Mouse (Mus musculus): Measurements from ENCODE around the gene Hoxd1.

The Hoxd1 gene

GRCm38 (mm10) chr2:74762522-74763244 lies at the start of gene Hoxd1:
Hoxd1 (plus strand) TSS chr2:74762980.
- DNase-seq (ENCODE audit: low spot score in 2 of 2), result no peak

DNA sequence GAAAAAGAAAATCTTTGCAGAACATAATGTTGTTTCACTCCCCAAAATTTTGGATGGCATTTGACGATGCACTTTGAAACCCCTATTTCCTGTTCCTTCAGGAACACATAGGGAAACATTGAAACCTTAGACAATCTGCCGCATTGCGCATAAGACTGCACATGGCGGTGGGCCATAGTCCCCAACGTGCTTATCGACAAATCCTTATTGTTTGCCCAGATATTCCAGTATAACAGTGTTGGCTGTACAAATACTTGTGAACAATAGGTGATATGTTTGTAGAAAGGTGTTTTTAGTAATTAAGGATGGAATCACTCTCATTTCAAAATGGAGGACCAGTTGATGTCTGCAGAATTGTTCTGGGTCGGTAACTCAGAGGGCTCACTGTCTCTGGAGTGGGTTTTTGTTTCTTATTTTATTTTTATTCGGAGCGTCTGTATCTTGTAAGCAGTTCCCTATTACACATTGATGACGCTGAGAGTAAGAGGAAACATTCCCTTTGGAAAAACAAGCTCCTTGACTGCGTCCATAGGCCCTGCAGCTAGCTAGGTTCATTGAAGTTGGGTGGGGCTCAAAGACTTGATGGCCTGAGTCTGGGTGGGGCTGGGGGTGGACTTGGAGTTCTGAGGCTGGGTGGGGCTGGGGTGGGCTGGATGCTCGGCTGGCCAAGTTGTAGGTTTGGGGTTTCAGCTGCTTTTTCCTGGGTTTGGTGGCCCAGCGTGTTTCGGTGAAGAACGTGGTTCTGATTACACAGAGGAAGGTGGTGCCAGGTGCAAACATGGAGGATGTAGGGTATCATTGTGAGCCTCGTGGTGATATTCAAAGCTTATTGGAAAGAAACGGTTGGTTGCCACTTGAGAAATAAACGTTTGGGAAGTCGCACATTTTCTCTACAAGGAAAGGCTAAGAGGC lies 49.3 kb upstream of the Hoxd1 start:
- no peak for DNase-seq (ENCODE audit: low spot score in 2 of 2)

- no peak for DNase-seq (ENCODE audit: low spot score in 2 of 2)
These were observed 48.5 kb upstream of the Hoxd1 start for GRCm38 (mm10) chr2:74714156-74714789.

DNA sequence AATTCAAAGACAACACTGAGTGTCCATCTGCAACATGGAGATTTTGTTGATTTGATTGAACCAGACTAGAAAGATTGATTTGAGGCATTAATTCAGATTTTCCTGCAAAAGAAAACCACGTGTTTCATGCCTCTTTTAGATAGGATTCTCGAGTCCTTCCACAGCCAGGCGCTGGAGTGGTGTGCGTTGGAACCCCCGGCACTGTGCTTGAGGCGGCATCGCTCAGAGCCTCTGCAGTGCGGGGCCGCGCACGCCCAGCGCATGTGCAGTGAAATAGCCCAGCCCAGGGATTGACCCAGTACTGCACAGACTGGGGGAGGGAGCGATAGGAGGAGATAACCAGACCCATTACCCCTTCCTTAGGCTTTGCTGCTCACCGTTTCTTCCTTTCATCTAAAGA lies 47.9 kb upstream of the Hoxd1 start:
- no peak for DNase-seq (ENCODE audit: low spot score in 2 of 2)

GRCm38 (mm10) chr2:74715504-74716241 lies 47.1 kb upstream of the Hoxd1 start:
- DNase-seq (ENCODE audit: low spot score in 2 of 2), result peak; percentile 57 to 71

- no peak for DNase-seq (ENCODE audit: low spot score in 2 of 2)
These were observed 42.4 kb upstream of the Hoxd1 start for GRCm38 (mm10) chr2:74720384-74720783.

GRCm38 (mm10) chr2:74720955-74721491 lies 41.8 kb upstream of the Hoxd1 start:
- DNase-seq (ENCODE audit: low spot score in 2 of 2), result no peak

DNA sequence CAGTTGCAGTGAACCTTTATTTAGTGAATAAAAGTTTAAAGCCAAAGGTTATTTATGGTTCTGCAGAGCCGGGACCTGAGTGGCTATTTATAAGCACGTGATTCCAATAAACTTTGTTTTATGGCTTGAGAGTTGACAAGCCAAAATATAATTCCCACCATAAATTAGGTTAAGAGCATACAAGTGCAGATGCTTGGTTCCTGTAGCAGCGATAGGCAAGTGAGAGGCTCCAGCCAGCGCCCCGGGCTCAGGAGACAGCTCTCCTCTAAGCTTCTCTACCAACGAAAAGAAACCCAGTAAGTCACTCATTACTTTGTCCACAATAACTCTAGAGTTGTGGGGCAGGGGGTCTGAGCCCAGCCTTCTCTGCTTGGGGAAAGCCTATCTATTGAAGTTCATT lies 40.9 kb upstream of the Hoxd1 start:
- DNase-seq (ENCODE audit: low spot score in 2 of 2), result no peak

DNA sequence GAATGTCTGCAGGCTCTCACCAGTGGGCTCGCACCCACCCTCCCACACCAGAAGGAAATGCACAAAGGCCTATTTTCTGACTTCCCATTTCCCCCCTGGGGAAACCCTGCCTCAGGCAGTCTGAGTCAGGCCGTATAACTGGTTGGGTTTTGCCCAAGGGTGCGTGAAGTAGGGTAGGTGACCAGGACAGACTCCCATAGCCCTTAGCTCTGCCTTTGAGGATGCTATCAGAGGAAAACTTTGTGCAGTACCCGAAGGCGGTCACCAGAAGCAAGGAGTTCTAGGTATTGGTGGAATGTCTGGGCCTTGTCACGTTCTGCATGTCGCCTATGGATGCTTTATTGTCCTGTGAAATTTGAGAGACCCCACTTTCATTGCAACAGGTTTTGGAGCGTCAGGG lies 39.8 kb upstream of the Hoxd1 start:
- no peak for DNase-seq (ENCODE audit: low spot score in 2 of 2)

DNA sequence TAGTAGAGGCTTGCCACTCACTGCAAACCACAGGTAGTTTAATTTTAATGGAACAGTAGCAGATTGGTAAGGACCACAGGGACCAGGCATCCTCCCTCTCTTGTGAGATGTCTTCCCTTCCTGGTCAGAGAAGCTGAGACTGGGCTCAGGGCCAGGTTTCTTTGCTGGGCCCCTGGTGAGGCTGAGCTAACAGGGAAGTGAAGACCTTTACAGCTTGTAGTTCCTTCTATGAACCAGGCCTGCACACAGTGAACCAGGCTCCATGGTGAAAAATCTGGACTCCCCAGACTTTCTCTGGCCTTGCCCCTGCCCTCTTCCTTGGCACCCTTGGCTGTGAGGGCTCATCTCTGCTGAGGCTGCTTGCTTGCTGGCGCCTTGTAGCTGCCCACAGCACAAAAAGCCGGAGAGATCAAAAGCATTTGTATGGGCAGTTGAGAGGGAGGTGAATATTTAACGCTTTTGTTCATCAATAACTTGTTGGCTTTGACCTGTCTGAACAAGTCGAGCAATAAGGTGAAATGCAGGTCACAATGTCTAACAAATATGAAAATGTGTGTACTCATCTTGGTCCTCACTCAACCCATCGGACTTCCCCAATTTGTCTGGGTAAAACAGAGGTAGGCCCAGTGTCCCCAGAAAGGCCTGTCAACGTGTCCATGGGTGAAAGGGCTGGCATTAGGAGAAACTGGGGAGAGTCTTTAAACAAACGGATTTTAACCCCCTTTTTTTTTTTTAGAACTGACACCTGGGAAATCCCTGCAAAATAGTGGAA lies 38.4 kb upstream of the Hoxd1 start:
- DNase-seq (ENCODE audit: low spot score in 2 of 2), result no peak

- DNase-seq (ENCODE audit: low spot score in 2 of 2), result no peak
These were observed 37.6 kb upstream of the Hoxd1 start for GRCm38 (mm10) chr2:74725171-74725570.

GRCm38 (mm10) chr2:74726551-74726950 lies 36.2 kb upstream of the Hoxd1 start, which contains the start of gene Gm28230:
Gm28230 (plus strand) TSS chr2:74726728.
- DNase-seq (ENCODE audit: low spot score in 2 of 2), result no peak

- DNase-seq (ENCODE audit: low spot score in 2 of 2), result no peak
These were observed 35.7 kb upstream of the Hoxd1 start for GRCm38 (mm10) chr2:74726973-74727639.

- DNase-seq (ENCODE audit: low spot score in 2 of 2), result no peak
These were observed 35.0 kb upstream of the Hoxd1 start for GRCm38 (mm10) chr2:74727640-74728302.

DNA sequence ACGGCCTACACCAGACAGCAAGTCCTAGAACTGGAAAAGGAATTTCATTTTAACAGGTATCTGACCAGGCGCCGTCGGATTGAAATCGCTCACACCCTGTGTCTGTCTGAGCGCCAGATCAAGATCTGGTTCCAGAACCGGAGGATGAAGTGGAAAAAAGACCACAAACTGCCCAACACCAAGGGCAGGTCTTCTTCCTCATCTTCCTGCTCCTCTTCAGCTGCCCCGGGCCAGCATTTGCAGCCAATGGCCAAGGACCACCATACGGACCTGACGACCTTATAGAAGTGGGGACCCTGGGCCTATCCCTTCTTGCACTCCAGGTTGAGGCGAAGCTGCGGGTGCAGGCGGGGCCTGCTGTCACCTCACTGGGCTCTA lies 34.5 kb upstream of the Hoxd1 start:
- DNase-seq (ENCODE audit: low spot score in 2 of 2), result no peak

DNA sequence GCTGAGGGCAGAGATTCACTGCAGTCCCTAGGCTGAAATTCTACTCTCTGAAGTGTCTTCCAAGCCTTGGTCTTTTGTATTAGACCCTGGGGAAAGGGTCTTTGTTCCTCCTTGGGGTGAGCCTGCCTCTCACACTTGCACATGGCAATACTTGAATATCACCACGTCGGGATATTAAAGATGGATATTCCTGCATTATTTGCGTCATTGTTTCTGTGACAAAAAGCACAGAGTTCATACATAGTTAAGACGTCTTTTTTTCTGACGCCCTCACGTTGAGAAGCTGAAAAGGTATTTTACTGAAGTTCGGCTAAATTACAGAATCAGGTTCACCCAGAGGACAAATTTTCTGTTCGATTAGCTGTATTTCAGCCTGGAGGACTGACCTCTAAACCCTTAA lies 32.4 kb upstream of the Hoxd1 start:
- DNase-seq (ENCODE audit: low spot score in 2 of 2), result no peak

DNA sequence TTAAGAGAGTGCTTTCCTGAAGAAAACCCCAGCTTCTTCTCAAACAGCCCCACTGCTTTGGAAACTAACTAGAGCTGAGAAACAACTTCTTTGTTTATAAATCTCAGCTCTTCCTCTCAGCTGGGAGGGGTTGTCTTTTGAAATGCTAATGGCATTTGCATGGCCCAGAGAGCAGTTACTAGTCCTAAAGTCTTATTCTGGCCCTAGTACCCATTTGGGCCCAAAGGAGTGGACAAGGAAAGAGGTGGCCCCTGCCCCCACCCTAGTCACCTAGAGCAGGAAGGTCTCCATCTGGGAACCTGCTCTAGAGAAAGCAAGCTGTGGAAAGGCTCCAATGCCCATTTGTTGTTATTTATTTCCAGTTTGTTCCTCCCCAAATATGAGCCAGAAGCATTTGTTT lies 31.7 kb upstream of the Hoxd1 start:
- no peak for DNase-seq (ENCODE audit: low spot score in 2 of 2)

DNA sequence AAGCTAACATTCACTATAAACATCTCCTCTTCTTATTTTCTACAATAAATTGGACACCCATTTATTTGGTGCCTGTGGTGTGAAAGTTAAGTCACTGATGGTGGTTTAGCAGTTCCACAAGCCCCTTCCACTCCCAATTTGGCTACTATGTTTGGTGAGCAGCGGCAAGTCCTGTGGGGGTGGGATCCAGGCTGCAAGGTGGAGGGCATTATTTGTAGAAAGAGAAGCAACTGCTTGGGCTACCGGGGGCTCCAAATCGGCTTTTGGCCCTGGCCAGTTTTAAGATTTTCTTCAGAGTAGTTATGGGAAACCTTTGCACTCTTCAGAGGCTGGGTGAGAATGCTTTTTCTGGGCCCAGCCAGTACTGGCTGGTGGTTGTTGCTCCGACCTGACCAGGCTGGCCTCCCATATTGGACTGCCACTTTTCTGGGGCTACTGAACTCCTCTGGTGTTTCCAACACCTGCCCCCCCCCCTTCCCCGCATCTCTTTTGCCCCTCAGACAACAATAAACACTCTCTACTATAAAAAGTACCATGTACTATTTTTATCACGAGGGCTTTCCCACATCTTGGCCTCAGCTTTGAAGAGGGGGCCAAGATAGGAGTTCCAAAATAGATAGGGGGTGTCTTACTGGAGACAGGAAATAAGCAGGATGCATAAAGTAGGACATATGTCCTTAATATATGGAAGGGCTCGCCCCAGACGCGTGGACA lies 30.8 kb upstream of the Hoxd1 start:
- DNase-seq (ENCODE audit: low spot score in 2 of 2), result no peak
